Mouse (Mus musculus) macrophage (primary cell): Measurements from ENCODE around the gene Adamtsl4. TPM values are rescaled to one million over a fixed set of nuclear protein-coding genes. Genes with fewer than 3 reads are reported as not detected.
A peak's percentile ranks its signal among the peaks of the same experiment; 100 is the strongest.

ENCODE experiments used
- H3K27ac ChIP-seq: fragments of 350-480 bp; formaldehyde crosslinking; 2 replicates; pipeline ENCODE4 v1.9.0; 2021
- H3K36me3 ChIP-seq: fragments of 350-480 bp; formaldehyde crosslinking; 2 replicates; pipeline ENCODE4 v1.9.0; 2021; ENCODE audit errors: inconsistent target
- H3K4me3 ChIP-seq: fragments of 350-480 bp; formaldehyde crosslinking; 2 replicates; pipeline ENCODE4 v1.9.0; 2021; ENCODE audit errors: inconsistent target
- H3K79me2 ChIP-seq: fragments of 350-480 bp; formaldehyde crosslinking; 2 replicates; pipeline ENCODE4 v1.9.0; 2021; ENCODE audit errors: inconsistent target
- WGBS: methylation state at CpG from one replicate; pipeline ENCODE4 v1.1.7; 2026; ENCODE audit warnings: inconsistent platforms; ENCODE audit not compliant: missing documents; 5-methylcytosine and 5-hydroxymethylcytosine counted together
- polyA plus RNA-seq: library from polyadenylated mRNA; stranded (reverse); fragments of 250-400 nt; gene quantifications from 3 replicates; pipeline ENCODE4 v1.2.4, GENCODE M21; 2018; ENCODE audit warnings: inconsistent platforms

The Adamtsl4 gene
- polyA plus RNA-seq, 1 experiment from 2014 or later: 1.9 TPM

DNA sequence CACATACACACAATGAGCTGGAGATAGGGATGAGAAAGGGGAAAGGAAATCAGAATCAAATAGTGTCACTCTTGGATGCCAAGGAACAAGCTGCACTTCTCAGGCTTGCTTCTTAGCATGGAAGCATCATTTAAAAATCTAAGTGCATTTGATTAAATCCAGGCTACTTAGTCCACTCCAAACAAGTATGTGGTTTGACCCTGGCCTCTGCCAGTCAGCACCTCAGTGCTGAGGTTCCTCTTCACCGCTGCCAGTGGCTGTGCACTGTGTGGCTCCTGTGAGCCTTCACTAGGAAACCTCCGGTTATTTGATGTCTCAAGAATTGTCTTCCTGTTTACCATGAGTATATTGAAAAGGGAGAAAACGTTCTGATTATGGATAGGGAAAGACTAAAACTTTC, 56.9 kb downstream of the Adamtsl4 start:
- Histone ChIP-seq H3K36me3 (peaks cover 30% of the 10 kb centered on the region), H3K27ac (peak overlapping the region; percentile 94), H3K4me3 (no peak overlapping the region), H3K79me2 (peaks cover 78% of the 10 kb centered on the region)
- WGBS: 23% methylated on average over 3 of the region's 3 CpGs

DNA sequence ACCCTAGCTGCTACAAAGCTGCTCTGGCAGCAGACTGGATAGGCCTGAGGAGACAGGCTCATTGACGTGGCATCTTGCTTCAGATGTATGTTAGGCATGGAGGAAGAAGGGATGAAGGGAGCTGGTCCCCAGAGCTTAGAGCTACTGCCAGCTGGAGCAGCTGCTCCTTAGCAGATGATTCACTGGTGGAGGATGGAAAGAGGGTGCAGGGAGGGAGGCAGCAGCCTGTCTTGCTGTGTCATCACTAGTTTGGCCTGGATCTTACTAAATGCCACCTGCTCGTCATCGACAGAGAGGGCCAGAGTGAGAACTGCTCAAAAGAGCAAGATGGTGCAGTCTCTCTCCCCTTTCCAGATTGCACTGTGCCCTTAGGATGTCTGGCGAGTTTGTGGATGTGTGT, 58.0 kb downstream of the Adamtsl4 start:
- H3K36me3 ChIP-seq: peaks cover 28% of the 10 kb centered on the region
- H3K4me3 ChIP-seq: no peak overlapping the region
- H3K79me2 ChIP-seq: peaks cover 80% of the 10 kb centered on the region
- H3K27ac ChIP-seq: peak overlapping the region; percentile 94; the same call in 1 of the 2 replicates
- WGBS: 85% methylated on average over 4 of the region's 4 CpGs

DNA sequence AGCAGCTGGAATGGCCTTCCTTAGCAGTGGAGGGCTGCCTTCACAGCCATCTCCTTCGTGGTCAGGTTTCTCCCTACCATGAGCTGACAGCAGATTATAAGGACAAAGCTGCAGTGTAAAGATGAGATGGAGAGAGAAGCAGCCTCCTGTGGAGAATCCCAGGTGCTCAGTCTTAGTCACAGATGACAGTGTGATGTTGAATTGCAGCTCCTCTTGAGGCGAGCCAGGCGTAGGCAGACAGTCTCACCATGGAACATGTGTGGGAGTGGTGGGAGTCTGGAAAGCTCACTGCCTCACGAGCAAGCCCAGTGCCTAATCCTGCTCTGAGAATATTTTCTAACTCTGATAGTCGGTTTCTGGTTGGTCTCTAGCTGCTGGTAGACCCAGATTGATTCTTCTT, 60.0 kb downstream of the Adamtsl4 start:
- WGBS: 96% methylated on average over 5 of the region's 5 CpGs
- H3K27ac ChIP-seq: no peak overlapping the region
- H3K4me3 ChIP-seq: no peak overlapping the region
- H3K79me2 ChIP-seq: peaks cover 66% of the 10 kb centered on the region
- H3K36me3 ChIP-seq: peaks cover 26% of the 10 kb centered on the region

Other genes with a start within 250 kb of the Adamtsl4 start
- 4.6 to 5.0 TPM (median 4.8 TPM) in 3 replicates for gene Ctsk, start 188.7 kb downstream of the Adamtsl4 start, polyA plus RNA-seq
- 4,472 to 5,209 TPM (median 4,886 TPM) in 3 replicates for gene Ctss, start 161.1 kb downstream of the Adamtsl4 start, polyA plus RNA-seq
- 0.09 TPM in 1 of 3 replicates, not detected in the others for gene Hormad1, start 128.2 kb downstream of the Adamtsl4 start, polyA plus RNA-seq
- 26.9 to 64.7 TPM (median 54.7 TPM) in 3 replicates for gene Golph3l, start 99.0 kb downstream of the Adamtsl4 start, polyA plus RNA-seq
- gene Ensa, start 62.9 kb downstream of the Adamtsl4 start, polyA plus RNA-seq: 79.1 to 122 TPM (median 121 TPM) in 3 replicates
- 251 to 507 TPM (median 488 TPM) in 3 replicates for gene Mcl1, start 29.1 kb downstream of the Adamtsl4 start, polyA plus RNA-seq
- gene Ecm1, start 51.7 kb upstream of the Adamtsl4 start, polyA plus RNA-seq: 105 to 185 TPM (median 109 TPM) in 3 replicates
- gene Tars2, start 72.3 kb upstream of the Adamtsl4 start, polyA plus RNA-seq: 16.5 to 26.6 TPM (median 17.3 TPM) in 3 replicates
- gene Rprd2, start 130.9 kb upstream of the Adamtsl4 start, polyA plus RNA-seq: 15.5 to 19.9 TPM (median 19.3 TPM) in 3 replicates
- gene Prpf3, start 168.0 kb upstream of the Adamtsl4 start, polyA plus RNA-seq: 17.0 to 29.6 TPM (median 22.6 TPM) in 3 replicates
- gene Mrps21, start 183.6 kb upstream of the Adamtsl4 start, polyA plus RNA-seq: 241 to 288 TPM (median 280 TPM) in 3 replicates
- 0.90 to 1.9 TPM (median 1.7 TPM) in 3 replicates for gene Ciart, start 194.3 kb upstream of the Adamtsl4 start, polyA plus RNA-seq
- gene BC028528, start 204.1 kb upstream of the Adamtsl4 start, polyA plus RNA-seq: 76.4 to 139 TPM (median 117 TPM) in 3 replicates
- 49.5 to 102 TPM (median 98.0 TPM) in 3 replicates for gene Aph1a, start 206.1 kb upstream of the Adamtsl4 start, polyA plus RNA-seq
- gene Car14, start 216.8 kb upstream of the Adamtsl4 start, polyA plus RNA-seq: not detected in 3 replicates
- 40.1 to 196 TPM (median 80.7 TPM) in 3 replicates for gene Anp32e, start 241.3 kb upstream of the Adamtsl4 start, polyA plus RNA-seq